Comparison of ENCODE assay signal across 8 mouse cellular contexts in genomic region chr13:5860651-5861156, GRCm38 (mm10). TPM values are rescaled to one million over a fixed set of nuclear protein-coding genes. Genes with fewer than 3 reads are reported as not detected.
DNase-seq lines count a peak whose midpoint lies in the region; ATAC-seq and TF ChIP-seq lines count a peak whose summit lies in the region.

No protein-coding gene starts in this region.

- no peaks in the 10 kb centered on the region for H3K27me3 ChIP-seq in C2C12 (ENCODE audit: control insufficient read depth, insufficient read depth, insufficient read length)
- no peaks in the 10 kb centered on the region for H3K27me3 ChIP-seq in heart, embryonic 14.5 days (ENCODE audit: control insufficient read depth, insufficient read depth, low read length)
- H3K27me3 ChIP-seq in limb, embryonic 12.5 days: no peaks in the 10 kb centered on the region
- H3K27me3 ChIP-seq in midbrain, embryonic 12.5 days: no peaks in the 10 kb centered on the region

- H3K9me3 ChIP-seq in heart, embryonic 14.5 days (ENCODE audit: control insufficient read depth, low read length): no peaks in the 10 kb centered on the region
- H3K9me3 ChIP-seq in limb, embryonic 12.5 days: no peaks in the 10 kb centered on the region
- no peaks in the 10 kb centered on the region for H3K9me3 ChIP-seq in midbrain, embryonic 12.5 days

- H3K4me2 ChIP-seq in heart, embryonic 14.5 days (ENCODE audit: low read length): peak overlapping the region; percentile 81
- peak overlapping the region; percentile 68 for H3K4me2 ChIP-seq in limb, embryonic 12.5 days
- H3K4me2 ChIP-seq in midbrain, embryonic 12.5 days (replicated peaks): peak overlapping the region; percentile 68

- H3K36me3 ChIP-seq in C2C12 (ENCODE audit: control insufficient read depth, insufficient read depth): peaks cover 24% of the 10 kb centered on the region
- H3K36me3 ChIP-seq in heart, embryonic 14.5 days (ENCODE audit: control insufficient read depth, insufficient read depth, low read length): peaks cover 12% of the 10 kb centered on the region
- peaks cover 11% of the 10 kb centered on the region for H3K36me3 ChIP-seq in limb, embryonic 12.5 days
- peaks cover 10% of the 10 kb centered on the region for H3K36me3 ChIP-seq in midbrain, embryonic 12.5 days

- DNase-seq in adrenal gland, adult 2 months: peak; percentile 78
- no peak for DNase-seq in adrenal gland, adult (ENCODE audit: inconsistent age in 2 of 2, low spot score in 1 of 2)
- DNase-seq in embryo, embryonic 10.5 days (ENCODE audit: low spot score): peak; percentile 68
- peak; percentile 31 for DNase-seq in testis, postnatal 14 days (ENCODE audit: low spot score)

- peak; percentile 42 for ATAC-seq in heart, embryonic 14.5 days (ENCODE audit: insufficient number of reproducible peaks, insufficient read depth, low FRiP score, low read depth)
- ATAC-seq in limb, embryonic 12.5 days (ENCODE audit: insufficient number of reproducible peaks, insufficient read depth, low FRiP score, low TSS enrichment, low read depth): peak; percentile 30
- ATAC-seq in midbrain, embryonic 12.5 days (ENCODE audit: low FRiP score, low read depth): peak; percentile 50

- TF ChIP-seq CTCF in C2C12 (IDR thresholded peaks at IDR 0.05; ENCODE audit: control insufficient read depth, insufficient read depth, insufficient read length): no peak

- H3K27ac ChIP-seq in heart, embryonic 14.5 days (replicated peaks in 1 of 2; ENCODE audit: control insufficient read depth in 1 of 2, insufficient read depth in 1 of 2, low read depth in 2 of 2, low read length in 2 of 2): peak overlapping the region; percentile 99 to 100
- H3K27ac ChIP-seq in limb, embryonic 12.5 days: peak overlapping the region; percentile 98
- peak overlapping the region; percentile 99 for H3K27ac ChIP-seq in midbrain, embryonic 12.5 days (replicated peaks)

- peaks cover 44% of the 10 kb centered on the region for H3K79me2 ChIP-seq in C2C12 (ENCODE audit: control insufficient read depth, insufficient read depth)

- WGBS in heart, embryonic 14.5 days: under 1% methylated on average over 27 of the region's 27 CpGs
- under 1% methylated on average over 27 of the region's 27 CpGs for WGBS in limb, embryonic 12.5 days
- under 1% methylated on average over 23 of the region's 27 CpGs for WGBS in midbrain, embryonic 12.5 days

- peak overlapping the region; percentile 33 for H3K4me3 ChIP-seq in C2C12 (ENCODE audit: insufficient read depth, poor library complexity, severe bottlenecking)
- peak overlapping the region; percentile 69 to 77 for H3K4me3 ChIP-seq in heart, embryonic 14.5 days (ENCODE audit: control insufficient read depth in 1 of 2, insufficient read depth in 1 of 2, low read depth in 1 of 2, low read length in 2 of 2)
- H3K4me3 ChIP-seq in limb, embryonic 12.5 days (replicated peaks): peak overlapping the region; percentile 63
- H3K4me3 ChIP-seq in midbrain, embryonic 12.5 days: peak overlapping the region; percentile 58

- H3ac ChIP-seq in C2C12 (ENCODE audit: control insufficient read depth, insufficient read length, low read depth): peak overlapping the region; percentile 79

- peaks cover 8 to 17% of the 10 kb centered on the region in 2 experiments for H3K4me1 ChIP-seq in heart, embryonic 14.5 days (ENCODE audit: control insufficient read depth in 2 of 2, insufficient read depth in 2 of 2, low read length in 2 of 2)
- 0 out of 2 replicates have a peak, but pooled peaks cover 7% of the 10 kb centered on the region for H3K4me1 ChIP-seq in limb, embryonic 12.5 days (replicated peaks)
- peaks cover 16% of the 10 kb centered on the region for H3K4me1 ChIP-seq in midbrain, embryonic 12.5 days

- peak overlapping the region; percentile 98 for H3K9ac ChIP-seq in heart, embryonic 14.5 days (ENCODE audit: low read length)
- H3K9ac ChIP-seq in limb, embryonic 12.5 days (replicated peaks): peak overlapping the region; percentile 83
- peak overlapping the region; percentile 82 for H3K9ac ChIP-seq in midbrain, embryonic 12.5 days (replicated peaks)

- peaks cover 44% of the 10 kb centered on the region for H3K79me3 ChIP-seq in C2C12 (ENCODE audit: low read depth)

TF ChIP-seq in C2C12, 6 proteins besides CTCF, POLR2A, EP300 and RAD21:
- no peak for TF ChIP-seq USF1 (IDR thresholded peaks at IDR 0.05; ENCODE audit: low read depth)
- no peak for TF ChIP-seq MAX (IDR thresholded peaks at IDR 0.05)
- no peak for TF ChIP-seq MYOD1 (IDR thresholded peaks at IDR 0.05; ENCODE audit: control insufficient read depth, insufficient read length, low read depth)
- no peak for TF ChIP-seq MYOG (IDR thresholded peaks at IDR 0.05; ENCODE audit: control insufficient read depth, extremely low read depth, insufficient read length)
- TF ChIP-seq CEBPB (IDR thresholded peaks at IDR 0.05; ENCODE audit: low read depth): no peak
- no peak for TF ChIP-seq FOSL1 (IDR thresholded peaks at IDR 0.05; ENCODE audit: insufficient read depth, low read length, poor library complexity, severe bottlenecking)

RNA-seq across cellular contexts. Expression of gene Klf6, which starts 0.6 kb away (rescaled TPM):
- total RNA-seq in adrenal gland, adult 2 months (2021): 10 to 100 TPM; 33.7 to 40.0 TPM
- 11.4 and 11.8 TPM in 2 replicates for polyA plus RNA-seq in adrenal gland, adult 2 months (2012; rRNA removed)
- 21.8 TPM for polyA plus RNA-seq in C2C12 (2012; fragmentation: generic; extraction: Trizol)
- 65.4 and 70.9 TPM in 2 replicates for polyA plus RNA-seq in heart, embryonic 14.5 days (2014; fragmentation: Nextera tagmentation; extraction: Ambion mirVana)
- polyA plus RNA-seq in limb, embryonic 12.5 days (2016; fragmentation: Nextera tagmentation; extraction: Ambion mirVana): 34.7 and 39.8 TPM in 2 replicates
- 71.6 and 77.0 TPM in 2 replicates for polyA plus RNA-seq in midbrain, embryonic 12.5 days (2016; fragmentation: Nextera tagmentation; extraction: Ambion mirVana)

Comparison
In these comparisons a context has a peak if more than half of its experiments do, and no peak if none do; other contexts are left out.
1. DNase-seq: peak in adrenal gland, adult 2 months (single experiment), embryo, embryonic 10.5 days (single experiment) and testis, postnatal 14 days (single experiment); none in adrenal gland, adult (0 of 2).
2. Peak in every context shown above with its lines, with median percentiles within 50 percentile points of each other: H3K4me3 ChIP-seq, ATAC-seq, H3K27ac ChIP-seq, H3K4me2 ChIP-seq and H3K9ac ChIP-seq.